Mouse (Mus musculus) lung, embryonic 14.5 days (tissue): ENCODE results near the gene Gm45062. TPM values are rescaled to one million over a fixed set of nuclear protein-coding genes. Genes with fewer than 3 reads are reported as not detected.

Source experiments
- ATAC-seq: fragments of 200-750 bp; cut with Nextera tagmentation; 2 replicates; pipeline ENCODE4 v1.8.0; 2017; ENCODE audit warnings: mild to moderate bottlenecking, moderate TSS enrichment, moderate library complexity; ENCODE audit not compliant: insufficient read depth
- DNase-seq: peaks from one replicate; pipeline ENCODE4 v3.0.0-alpha.2; 2015
- H3K27ac ChIP-seq: fragments of 300-500 bp; sonication (generic); 2 replicates; pipeline ENCODE4 v1.5.1; 2014; ENCODE audit warnings: low read depth, mild to moderate bottlenecking, moderate library complexity
- H3K27me3 ChIP-seq: fragments of 300-500 bp; sonication (generic); 2 replicates; pipeline ENCODE4 v1.6.1; 2014; ENCODE audit warnings: low read length, control low read depth; ENCODE audit not compliant: insufficient read depth
- H3K36me3 ChIP-seq: fragments of 300-500 bp; sonication (generic); 2 replicates; pipeline ENCODE4 v1.6.1; 2014; ENCODE audit warnings: control low read depth; ENCODE audit not compliant: insufficient read depth
- H3K4me1 ChIP-seq: fragments of 300-500 bp; sonication (generic); 2 replicates; pipeline ENCODE4 v1.6.1; 2014; ENCODE audit warnings: antibody characterized with exemption, control low read depth; ENCODE audit not compliant: insufficient read depth
- H3K4me2 ChIP-seq: fragments of 300-500 bp; sonication (generic); 2 replicates; pipeline ENCODE4 v1.6.1; 2014; ENCODE audit warnings: mild to moderate bottlenecking
- H3K4me3 ChIP-seq: fragments of 300-500 bp; sonication (generic); 2 replicates; pipeline ENCODE4 v1.5.1; 2014; ENCODE audit warnings: low read depth, low read length
- H3K9ac ChIP-seq: fragments of 300-500 bp; sonication (generic); 2 replicates; pipeline ENCODE4 v1.6.1; 2014
- H3K9me3 ChIP-seq: fragments of 300-500 bp; sonication (generic); 2 replicates; pipeline ENCODE4 v1.6.1; 2016; ENCODE audit warnings: low read depth, low read length, control low read depth
- CTCF ChIP-seq: IDR thresholded peaks from 2 replicates; pipeline ENCODE4 v1.5.1; 2016; ENCODE audit warnings: antibody characterized with exemption, low read depth
- WGBS: fragments of 180-500 bp; shearing (Covaris S2); extraction: QIAGEN DNeasy Blood & Tissue Kit; methylation state at CpG from one replicate; pipeline ENCODE4 v1.1.7; 2014; 5-methylcytosine and 5-hydroxymethylcytosine counted together
- polyA plus RNA-seq: library from polyadenylated mRNA; unstranded; fragments of >200 nt; fragmentation: Nextera tagmentation; extraction: Ambion mirVana; gene quantifications from 2 replicates; pipeline ENCODE4 v1.2.1, GENCODE M21; 2014

Gene Gm45062
- polyA plus RNA-seq, 1 experiment from 2014 or later = 9.8 TPM

- Histone ChIP-seq H3K36me3 (no peaks in the 10 kb centered on the region), H3K4me2 (no peak overlapping the region), H3K9me3 (no peaks in the 10 kb centered on the region), H3K4me1 (peaks cover 20% of the 10 kb centered on the region), H3K9ac (no peak overlapping the region), H3K4me3 (no peak overlapping the region), H3K27ac (peak overlapping the region; percentile 76), H3K27me3 (no peaks in the 10 kb centered on the region)
- TF ChIP-seq CTCF = no peak
- ATAC-seq (peak; percentile 57), DNase-seq (peak; percentile 68)
- 12% methylated on average over 5 of the region's 5 CpGs for WGBS
Measured at GRCm38 (mm10) chr6:8472915-8473314, 213.7 kb downstream of the Gm45062 start.

GRCm38 (mm10) chr6:8473498-8473897, 214.2 kb downstream of the Gm45062 start:
- 26% methylated on average over 5 of the region's 5 CpGs for WGBS
- no peaks in the 10 kb centered on the region for H3K9me3 ChIP-seq
- H3K4me2 ChIP-seq = no peak overlapping the region
- H3K4me1 ChIP-seq = peaks cover 20% of the 10 kb centered on the region
- H3K9ac ChIP-seq = no peak overlapping the region
- H3K4me3 ChIP-seq = no peak overlapping the region
- H3K27me3 ChIP-seq = no peaks in the 10 kb centered on the region
- H3K27ac ChIP-seq = peak overlapping the region; percentile 76
- peak; percentile 32 for DNase-seq
- H3K36me3 ChIP-seq = no peaks in the 10 kb centered on the region
- no peak for TF ChIP-seq CTCF
- peak; percentile 38 for ATAC-seq

- no peak overlapping the region for H3K27ac ChIP-seq
- no peaks in the 10 kb centered on the region for H3K9me3 ChIP-seq
- no peak overlapping the region for H3K4me3 ChIP-seq
- no peaks in the 10 kb centered on the region for H3K36me3 ChIP-seq
- no peak for DNase-seq
- TF ChIP-seq CTCF = no peak
- H3K27me3 ChIP-seq = no peaks in the 10 kb centered on the region
- 52% methylated on average over 3 of the region's 3 CpGs for WGBS
- no peak overlapping the region for H3K4me2 ChIP-seq
- H3K4me1 ChIP-seq = peaks cover 26% of the 10 kb centered on the region
- H3K9ac ChIP-seq = no peak overlapping the region
- ATAC-seq = no peak
Measured at GRCm38 (mm10) chr6:8474316-8474715, 215.1 kb downstream of the Gm45062 start.

- H3K36me3 ChIP-seq = no peaks in the 10 kb centered on the region
- no peak for TF ChIP-seq CTCF
- H3K4me1 ChIP-seq = peaks cover 27% of the 10 kb centered on the region
- H3K27ac ChIP-seq = no peak overlapping the region
- no peak overlapping the region for H3K9ac ChIP-seq
- WGBS = 37% methylated on average over 4 of the region's 4 CpGs
- peak; percentile 69 for DNase-seq
- no peak overlapping the region for H3K4me2 ChIP-seq
- no peaks in the 10 kb centered on the region for H3K9me3 ChIP-seq
- ATAC-seq = peak; percentile 73
- H3K27me3 ChIP-seq = no peaks in the 10 kb centered on the region
- H3K4me3 ChIP-seq = no peak overlapping the region
Measured at GRCm38 (mm10) chr6:8474820-8475219, 215.6 kb downstream of the Gm45062 start.

- DNase-seq (peak; percentile 68), ATAC-seq (peak; percentile 45)
- Histone ChIP-seq H3K4me1 (peaks cover 11% of the 10 kb centered on the region), H3K4me2 (no peak overlapping the region), H3K27ac (no peak overlapping the region), H3K27me3 (no peaks in the 10 kb centered on the region), H3K36me3 (no peaks in the 10 kb centered on the region), H3K4me3 (no peak overlapping the region), H3K9me3 (no peaks in the 10 kb centered on the region), H3K9ac (no peak overlapping the region)
- WGBS = 32% methylated on average over 1 of the region's 1 CpGs
- no peak for TF ChIP-seq CTCF
Measured at GRCm38 (mm10) chr6:8479176-8479575, 219.9 kb downstream of the Gm45062 start.

GRCm38 (mm10) chr6:8484437-8485275, 225.4 kb downstream of the Gm45062 start:
- no peaks in the 10 kb centered on the region for H3K4me1 ChIP-seq
- DNase-seq (no peak), ATAC-seq (no peak)
- no peak overlapping the region for H3K4me3 ChIP-seq
- WGBS = 84% methylated on average over 17 of the region's 17 CpGs
- H3K9ac ChIP-seq = no peak overlapping the region
- H3K4me2 ChIP-seq = no peak overlapping the region
- H3K27ac ChIP-seq = no peak overlapping the region
- no peaks in the 10 kb centered on the region for H3K36me3 ChIP-seq
- no peaks in the 10 kb centered on the region for H3K9me3 ChIP-seq
- H3K27me3 ChIP-seq = no peaks in the 10 kb centered on the region
- TF ChIP-seq CTCF = no peak

- DNase-seq = peak; percentile 69
- no peaks in the 10 kb centered on the region for H3K27me3 ChIP-seq
- H3K4me2 ChIP-seq = no peak overlapping the region
- no peaks in the 10 kb centered on the region for H3K9me3 ChIP-seq
- peak; percentile 91 for ATAC-seq
- 55% methylated on average over 16 of the region's 16 CpGs for WGBS
- no peaks in the 10 kb centered on the region for H3K36me3 ChIP-seq
- no peak overlapping the region for H3K4me3 ChIP-seq
- H3K27ac ChIP-seq = no peak overlapping the region
- no peak overlapping the region for H3K9ac ChIP-seq
- no peaks in the 10 kb centered on the region for H3K4me1 ChIP-seq
- no peak for TF ChIP-seq CTCF
Measured at GRCm38 (mm10) chr6:8485414-8486175, 226.3 kb downstream of the Gm45062 start.
